Mouse (Mus musculus) liver, postnatal 0 days (tissue): Measurements from ENCODE around the gene Pole3. TPM values are rescaled to one million over a fixed set of nuclear protein-coding genes. Genes with fewer than 3 reads are reported as not detected.
A peak's percentile ranks its signal among the peaks of the same experiment; 100 is the strongest.

Source experiments
- ATAC-seq: fragments of 200-750 bp; cut with Nextera tagmentation; 2 replicates; pipeline ENCODE4 v1.8.0; 2017; ENCODE audit warnings: mild to moderate bottlenecking, moderate library complexity
- DNase-seq: peaks from one replicate; pipeline ENCODE4 v3.0.0-alpha.2; 2016
- H3K27ac ChIP-seq: fragments of 300-500 bp; sonication (generic); 2 replicates; pipeline ENCODE4 v1.5.1; 2014; ENCODE audit warnings: antibody characterized with exemption, moderate library complexity, mild to moderate bottlenecking, low read depth
- H3K27me3 ChIP-seq: fragments of 300-500 bp; sonication (generic); 2 replicates; pipeline ENCODE4 v1.6.1; 2014; ENCODE audit warnings: low read length, control low read depth, mixed read lengths; ENCODE audit not compliant: insufficient read depth
- H3K36me3 ChIP-seq: fragments of 300-500 bp; sonication (generic); replicated peaks from 2 replicates; pipeline ENCODE4 v1.6.1; 2014; ENCODE audit warnings: mild to moderate bottlenecking, control low read depth, low read length, moderate library complexity, mixed read lengths; ENCODE audit not compliant: insufficient read depth
- H3K4me1 ChIP-seq: fragments of 300-500 bp; sonication (generic); 2 replicates; pipeline ENCODE4 v1.6.1; 2014; ENCODE audit warnings: antibody characterized with exemption, mild to moderate bottlenecking, control low read depth; ENCODE audit not compliant: insufficient read depth
- H3K4me2 ChIP-seq: fragments of 300-500 bp; sonication (generic); 2 replicates; pipeline ENCODE4 v1.6.1; 2014; ENCODE audit warnings: low read depth, mild to moderate bottlenecking, low read length, moderate library complexity, mixed read lengths
- H3K4me3 ChIP-seq: fragments of 300-500 bp; sonication (generic); 2 replicates; pipeline ENCODE4 v1.5.1; 2014; ENCODE audit warnings: low read depth, low read length
- H3K9ac ChIP-seq: fragments of 300-500 bp; sonication (generic); replicated peaks from 2 replicates; pipeline ENCODE4 v1.6.1; 2014; ENCODE audit warnings: mild to moderate bottlenecking, moderate library complexity
- H3K9me3 ChIP-seq: fragments of 300-500 bp; sonication (generic); 2 replicates; pipeline ENCODE4 v1.6.1; 2016; ENCODE audit warnings: mild to moderate bottlenecking, control low read depth, low read length, mixed read lengths
- CTCF ChIP-seq: sonication (generic); IDR thresholded peaks from 2 replicates; pipeline ENCODE4 v1.5.1; 2016; ENCODE audit warnings: antibody characterized with exemption, low read depth
- EP300 ChIP-seq: IDR thresholded peaks from 2 replicates; pipeline ENCODE4 v1.6.1; 2016; ENCODE audit warnings: antibody characterized with exemption, low read depth, mild to moderate bottlenecking
- WGBS: fragments of 180-500 bp; shearing (Covaris S2); extraction: QIAGEN DNeasy Blood & Tissue Kit; methylation state at CpG from one replicate; pipeline ENCODE4 v1.1.7; 2014; ENCODE audit not compliant: insufficient replicate concordance; 5-methylcytosine and 5-hydroxymethylcytosine counted together
- polyA plus RNA-seq: library from polyadenylated mRNA; unstranded; fragments of >200 nt; fragmentation: Nextera tagmentation; extraction: Ambion mirVana; gene quantifications from 2 replicates; pipeline ENCODE4 v1.2.1, GENCODE M21; 2015

Gene Pole3
- polyA plus RNA-seq, 1 experiment from 2014 or later: 29.2 TPM

DNA sequence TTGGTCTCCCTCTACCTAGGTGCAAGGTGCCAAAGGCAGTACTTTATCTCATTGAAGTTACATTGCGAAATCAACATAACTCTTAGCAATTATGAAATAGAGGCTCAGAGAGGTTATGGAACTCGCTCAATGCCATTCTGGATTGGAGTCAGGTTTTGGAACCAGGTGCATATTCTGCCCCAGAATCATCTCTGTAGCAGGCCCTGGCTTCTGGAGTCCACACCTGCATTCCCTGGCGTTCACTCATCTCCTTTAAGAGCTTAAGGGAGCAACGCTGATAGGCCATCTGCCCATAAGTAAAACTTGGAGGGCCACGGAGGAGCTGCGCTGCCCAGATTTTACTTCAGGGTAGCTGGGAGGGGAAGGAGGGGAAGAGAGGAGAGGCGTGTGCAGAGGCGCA, 7.8 kb downstream of the Pole3 start:
- H3K4me2 ChIP-seq: peak overlapping the region; percentile 84
- H3K27me3 ChIP-seq: no peaks in the 10 kb centered on the region
- DNase-seq: peak; percentile 36
- 42% methylated on average over 8 of the region's 8 CpGs for WGBS
- peak overlapping the region; percentile 93 for H3K27ac ChIP-seq
- no peaks in the 10 kb centered on the region for H3K9me3 ChIP-seq
- H3K36me3 ChIP-seq: peaks cover 22% of the 10 kb centered on the region
- H3K4me3 ChIP-seq: peak overlapping the region; percentile 70
- peaks cover 30% of the 10 kb centered on the region for H3K4me1 ChIP-seq
- H3K9ac ChIP-seq: peak overlapping the region; percentile 85
- no peak for TF ChIP-seq CTCF
- no peak for TF ChIP-seq EP300
- peak; percentile 33 for ATAC-seq

DNA sequence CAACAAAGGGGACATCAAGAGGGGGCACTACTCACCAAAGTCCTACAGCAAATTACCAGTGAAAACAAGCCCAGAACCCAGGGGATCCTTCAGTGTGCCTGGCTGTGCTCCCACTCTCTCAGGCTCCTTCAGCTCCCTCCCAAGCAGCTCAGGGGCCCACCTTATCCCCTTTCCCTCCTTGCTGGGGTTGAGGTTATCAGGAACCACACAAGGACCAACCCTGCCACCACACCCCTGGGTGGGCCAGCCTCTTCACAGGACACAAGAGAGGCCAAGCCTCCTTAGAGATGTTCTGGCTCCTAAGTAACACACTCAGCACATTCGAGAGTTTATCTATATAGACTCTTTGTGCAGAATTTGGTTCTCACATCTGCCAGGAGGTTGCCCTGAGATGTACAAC, 8.3 kb downstream of the Pole3 start:
- 18% methylated on average over 1 of the region's 1 CpGs for WGBS
- DNase-seq (peak; percentile 84), ATAC-seq (peak; percentile 87)
- TF ChIP-seq EP300: peak; percentile 96
- no peak for TF ChIP-seq CTCF
- Histone ChIP-seq H3K4me2 (peak overlapping the region; percentile 84), H3K9me3 (no peaks in the 10 kb centered on the region), H3K9ac (peak overlapping the region; percentile 85), H3K36me3 (peaks cover 26% of the 10 kb centered on the region), H3K27me3 (no peaks in the 10 kb centered on the region), H3K4me3 (peak overlapping the region; percentile 70), H3K27ac (peak overlapping the region; percentile 93), H3K4me1 (peaks cover 30% of the 10 kb centered on the region)

DNA sequence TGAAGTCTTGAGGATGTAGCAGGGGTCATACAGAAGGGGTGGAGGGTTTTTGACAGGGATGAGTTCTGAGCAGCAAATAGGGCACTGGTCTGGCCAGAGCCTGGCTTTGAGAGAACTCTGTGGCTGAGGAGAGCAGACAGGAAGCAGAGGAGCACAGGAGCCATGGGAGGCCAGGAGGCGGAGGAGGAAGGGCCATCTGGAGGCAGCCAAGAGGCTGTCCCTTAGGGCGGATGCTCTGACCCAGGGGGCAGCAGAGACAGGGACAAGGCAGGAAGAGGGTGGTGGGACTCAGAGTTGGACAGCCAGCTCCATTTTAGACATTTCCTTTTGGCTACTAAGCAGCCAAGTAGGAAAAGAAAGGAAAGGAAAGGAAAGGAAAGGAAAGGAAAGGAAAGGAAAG, 8.8 kb downstream of the Pole3 start:
- TF ChIP-seq EP300: no peak
- peak; percentile 51 for TF ChIP-seq CTCF
- H3K4me3 ChIP-seq: peak overlapping the region; percentile 70
- H3K27ac ChIP-seq: peak overlapping the region; percentile 93
- H3K27me3 ChIP-seq: no peaks in the 10 kb centered on the region
- peak overlapping the region; percentile 84 for H3K4me2 ChIP-seq
- no peaks in the 10 kb centered on the region for H3K9me3 ChIP-seq
- peak overlapping the region; percentile 85 for H3K9ac ChIP-seq
- H3K36me3 ChIP-seq: peaks cover 31% of the 10 kb centered on the region
- ATAC-seq (peak; percentile 31), DNase-seq (peak; percentile 58)
- 31% methylated on average over 2 of the region's 2 CpGs for WGBS
- H3K4me1 ChIP-seq: peaks cover 30% of the 10 kb centered on the region

DNA sequence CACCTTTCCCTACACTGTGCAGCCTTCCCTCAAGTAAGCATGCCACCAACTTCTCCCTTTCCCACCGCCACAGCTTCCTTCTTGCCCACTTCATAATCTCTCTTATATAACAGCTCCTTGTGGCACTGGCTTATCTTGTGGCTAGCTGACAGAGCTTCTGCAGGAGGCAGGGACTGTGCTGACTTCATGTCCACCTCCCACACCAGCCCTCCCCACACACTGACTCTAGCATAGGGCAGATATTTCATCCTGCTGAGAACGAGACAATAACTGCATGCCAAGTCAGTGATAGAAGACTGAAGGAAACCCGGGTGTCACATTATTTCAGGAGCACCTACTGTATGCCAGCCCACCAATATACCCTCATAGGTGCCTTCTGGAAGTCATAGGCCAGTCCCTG, 9.4 kb downstream of the Pole3 start:
- H3K9me3 ChIP-seq: no peaks in the 10 kb centered on the region
- peak; percentile 27 for DNase-seq
- no peaks in the 10 kb centered on the region for H3K27me3 ChIP-seq
- H3K36me3 ChIP-seq: peaks cover 37% of the 10 kb centered on the region
- H3K9ac ChIP-seq: peak overlapping the region; percentile 85
- H3K4me1 ChIP-seq: peaks cover 28% of the 10 kb centered on the region
- TF ChIP-seq EP300 (0 out of 2 replicates have a peak, but pooled peaks have one; percentile 9), CTCF (no peak)
- ATAC-seq: no peak
- WGBS: 35% methylated on average over 3 of the region's 3 CpGs
- peak overlapping the region; percentile 84 for H3K4me2 ChIP-seq
- H3K27ac ChIP-seq: peak overlapping the region; percentile 93
- peak overlapping the region; percentile 70 for H3K4me3 ChIP-seq

DNA sequence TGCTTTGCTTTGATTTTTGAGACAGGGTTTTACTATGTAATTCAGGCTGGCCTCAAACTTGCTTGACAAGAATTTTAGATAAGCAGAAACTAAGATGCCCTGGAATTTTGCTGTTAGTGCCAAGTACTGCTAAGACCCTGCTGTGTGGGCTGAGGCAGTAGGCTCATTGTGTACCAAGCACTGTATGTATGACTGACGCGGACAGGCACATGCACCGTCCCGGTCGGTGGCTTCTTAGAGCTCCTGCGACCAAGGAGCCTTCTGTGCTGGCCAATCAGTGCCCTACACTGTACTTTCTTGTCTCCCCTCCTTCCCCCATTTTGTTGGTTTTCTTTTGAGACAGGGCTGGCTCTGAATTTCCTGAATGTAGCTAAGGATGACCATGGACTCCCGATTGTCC, 9.9 kb downstream of the Pole3 start:
- Histone ChIP-seq H3K27ac (peak overlapping the region; percentile 93), H3K9me3 (no peaks in the 10 kb centered on the region), H3K9ac (peak overlapping the region; percentile 85), H3K4me1 (peaks cover 26% of the 10 kb centered on the region), H3K27me3 (no peaks in the 10 kb centered on the region), H3K4me2 (peak overlapping the region; percentile 84), H3K36me3 (peaks cover 42% of the 10 kb centered on the region), H3K4me3 (peak overlapping the region; percentile 70)
- TF ChIP-seq CTCF (no peak), EP300 (no peak)
- DNase-seq (no peak), ATAC-seq (no peak)
- 85% methylated on average over 7 of the region's 7 CpGs for WGBS

DNA sequence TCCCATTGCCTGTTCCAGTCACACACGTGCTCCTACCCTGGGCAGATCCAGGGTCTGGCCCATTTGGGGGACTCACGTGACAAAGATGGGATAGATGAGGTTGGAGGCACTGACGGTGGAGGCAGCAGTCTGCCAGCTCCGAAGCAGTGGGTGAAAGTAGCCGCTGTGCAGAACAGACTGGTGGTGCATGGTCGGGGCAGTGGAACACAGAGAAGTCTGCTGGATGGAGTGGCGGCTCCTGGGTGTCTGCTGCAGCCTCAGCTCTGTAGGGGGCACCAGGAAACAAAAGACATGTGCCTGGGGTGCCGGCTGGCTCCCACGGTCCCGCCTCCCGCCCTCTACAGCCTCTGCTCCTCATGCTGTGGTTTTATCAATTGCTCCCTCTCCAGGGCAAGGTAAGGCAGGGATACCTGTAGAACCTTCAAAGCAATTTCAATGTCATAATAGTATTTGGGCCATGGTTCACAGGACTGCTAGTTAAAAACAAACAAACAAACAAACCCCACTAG, 10.8 kb downstream of the Pole3 start:
- Histone ChIP-seq H3K36me3 (peaks cover 52% of the 10 kb centered on the region), H3K4me2 (peak overlapping the region; percentile 84), H3K27ac (peak overlapping the region; percentile 4; the same call in 1 of the 2 replicates), H3K27me3 (no peaks in the 10 kb centered on the region), H3K4me1 (peaks cover 26% of the 10 kb centered on the region), H3K9ac (peak overlapping the region; percentile 30), H3K4me3 (peak overlapping the region; percentile 34), H3K9me3 (no peaks in the 10 kb centered on the region)
- 64% methylated on average over 11 of the region's 11 CpGs for WGBS
- TF ChIP-seq CTCF (peak; percentile 23), EP300 (no peak)
- ATAC-seq: no peak
- peak; percentile 29 for DNase-seq
